Mouse (Mus musculus): ENCODE measurements around the gene Prokr1.
A peak's percentile ranks its signal among the peaks of the same experiment; 100 is the strongest.
"Not testable (repeated sequence)": the region's sequence is repeated elsewhere in the genome, so short reads cannot be mapped to it uniquely, and the experiment has no call there.

Prokr1 gene

GRCm38 (mm10) chr6:87590394-87591281 lies at the start of gene Prokr1:
Prokr1 (minus strand) TSS chr6:87590743.
- DNase-seq = peak; percentile 45 to 52

GRCm38 (mm10) chr6:87638134-87638660 lies 47.7 kb upstream of the Prokr1 start:
- DNase-seq = no peak

- no peak for DNase-seq
Observed at GRCm38 (mm10) chr6:87632176-87632575, 41.6 kb upstream of the Prokr1 start.

- DNase-seq = peak in 1 of 2 experiments; percentile 2
Observed at GRCm38 (mm10) chr6:87628936-87629335, 38.4 kb upstream of the Prokr1 start.

- no peak for DNase-seq
Observed at GRCm38 (mm10) chr6:87623151-87623550, 32.6 kb upstream of the Prokr1 start.

- no peak for DNase-seq
Observed at GRCm38 (mm10) chr6:87621281-87621680, 30.7 kb upstream of the Prokr1 start.

GRCm38 (mm10) chr6:87618021-87618420 lies 27.5 kb upstream of the Prokr1 start:
- no peak for DNase-seq

GRCm38 (mm10) chr6:87615696-87616083 lies 25.1 kb upstream of the Prokr1 start:
- DNase-seq = peak; percentile 42 to 44

GRCm38 (mm10) chr6:87614794-87615695 lies 24.5 kb upstream of the Prokr1 start:
- peak; percentile 60 to 63 for DNase-seq

GRCm38 (mm10) chr6:87599825-87600224 lies 9.3 kb upstream of the Prokr1 start:
- no peak for DNase-seq

GRCm38 (mm10) chr6:87597116-87597833 lies 6.7 kb upstream of the Prokr1 start:
- no peak for DNase-seq

- no peak for DNase-seq
Observed at GRCm38 (mm10) chr6:87594188-87594587, 3.6 kb upstream of the Prokr1 start.

- no peak for DNase-seq
Observed at GRCm38 (mm10) chr6:87589718-87590393, 687 bp downstream of the Prokr1 start.

- no peak for DNase-seq
Observed at GRCm38 (mm10) chr6:87583991-87584390, 6.6 kb downstream of the Prokr1 start.

- no peak for DNase-seq
Observed at GRCm38 (mm10) chr6:87583183-87583611, 7.3 kb downstream of the Prokr1 start.

- no peak for DNase-seq
Observed at GRCm38 (mm10) chr6:87582456-87582855, 8.1 kb downstream of the Prokr1 start.

GRCm38 (mm10) chr6:87581581-87581980 lies 9.0 kb downstream of the Prokr1 start:
- DNase-seq = no peak

GRCm38 (mm10) chr6:87581071-87581470 lies 9.5 kb downstream of the Prokr1 start:
- no peak for DNase-seq

- no peak for DNase-seq
Observed at GRCm38 (mm10) chr6:87578247-87578646, 12.3 kb downstream of the Prokr1 start.

- DNase-seq = no peak
Observed at GRCm38 (mm10) chr6:87576648-87577330, 13.8 kb downstream of the Prokr1 start.

- DNase-seq = not testable (repeated sequence)
Observed at GRCm38 (mm10) chr6:87571863-87572262, 18.7 kb downstream of the Prokr1 start.

Data from B cell, adult 2 months (primary cell).